Mouse (Mus musculus): ENCODE results near the gene Il1r1. TPM values are rescaled to one million over a fixed set of nuclear protein-coding genes. Genes with fewer than 3 reads are reported as not detected.

Gene Il1r1
- polyA plus RNA-seq, 1 experiment: 0.38 TPM

DNA sequence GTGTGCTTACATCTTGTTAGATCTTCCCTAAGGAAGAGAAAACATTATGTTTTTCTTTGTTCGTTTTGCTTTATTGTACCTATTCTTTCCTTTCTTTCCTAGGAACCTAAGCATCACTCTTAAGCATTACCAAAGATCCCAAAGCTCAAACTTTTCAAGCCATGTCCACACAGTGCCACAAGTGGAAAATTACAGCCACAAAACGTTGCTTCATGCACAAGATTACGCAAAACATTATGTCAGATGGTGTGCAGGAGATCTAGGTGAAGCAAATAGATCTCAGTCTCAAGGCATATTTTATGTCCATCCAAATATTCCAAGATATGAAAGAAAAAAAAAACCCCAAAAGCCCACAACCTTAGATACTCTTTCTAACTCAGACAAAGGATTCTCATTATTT, 4.2 kb downstream of the Il1r1 start:
- Histone ChIP-seq H3K4me1 (ENCODE audit: control insufficient read depth, insufficient read depth, low read length) (peaks cover 25% of the 10 kb centered on the region), H3K27ac (ENCODE audit: insufficient read depth, low read depth, low read length) (no peak overlapping the region), H3K4me3 (ENCODE audit: insufficient read depth, low read length) (no peak overlapping the region)
- TF ChIP-seq CTCF (IDR thresholded peaks at IDR 0.05; ENCODE audit: low read depth, low read length): no peak
- no peak for TF ChIP-seq POLR2A (IDR thresholded peaks at IDR 0.05; ENCODE audit: borderline replicate concordance, low read depth, low read length)

DNA sequence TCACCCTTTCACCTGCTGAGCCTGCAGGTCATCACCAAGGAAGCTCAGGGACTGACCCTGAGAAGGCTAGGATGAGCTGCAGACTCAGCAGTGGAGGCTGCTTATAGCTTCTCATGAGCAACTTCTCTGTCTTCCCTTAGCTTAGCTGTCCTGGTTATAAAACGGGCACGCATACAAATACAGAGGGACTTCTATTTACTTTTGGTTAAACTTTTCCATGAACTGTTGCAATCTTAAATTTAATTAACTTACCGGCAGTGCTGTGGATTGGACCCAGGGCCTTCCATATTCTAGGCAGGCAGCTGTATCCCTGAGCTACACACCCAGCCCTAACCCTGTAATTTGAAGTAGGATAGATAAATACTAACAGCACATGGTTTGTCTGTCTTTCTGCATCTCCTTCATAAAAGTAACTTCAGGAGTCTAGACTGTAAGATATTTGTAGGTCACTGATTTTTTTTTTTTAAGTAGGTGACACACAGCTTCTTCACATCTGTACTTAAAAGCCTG, 4.9 kb downstream of the Il1r1 start:
- H3K4me1 ChIP-seq (ENCODE audit: control insufficient read depth, insufficient read depth, low read length): peaks cover 21% of the 10 kb centered on the region
- H3K4me3 ChIP-seq (ENCODE audit: insufficient read depth, low read length): no peak overlapping the region
- no peak for TF ChIP-seq CTCF (IDR thresholded peaks at IDR 0.05; ENCODE audit: low read depth, low read length)
- TF ChIP-seq POLR2A (IDR thresholded peaks at IDR 0.05; ENCODE audit: borderline replicate concordance, low read depth, low read length): no peak
- no peak overlapping the region for H3K27ac ChIP-seq (ENCODE audit: insufficient read depth, low read depth, low read length)

DNA sequence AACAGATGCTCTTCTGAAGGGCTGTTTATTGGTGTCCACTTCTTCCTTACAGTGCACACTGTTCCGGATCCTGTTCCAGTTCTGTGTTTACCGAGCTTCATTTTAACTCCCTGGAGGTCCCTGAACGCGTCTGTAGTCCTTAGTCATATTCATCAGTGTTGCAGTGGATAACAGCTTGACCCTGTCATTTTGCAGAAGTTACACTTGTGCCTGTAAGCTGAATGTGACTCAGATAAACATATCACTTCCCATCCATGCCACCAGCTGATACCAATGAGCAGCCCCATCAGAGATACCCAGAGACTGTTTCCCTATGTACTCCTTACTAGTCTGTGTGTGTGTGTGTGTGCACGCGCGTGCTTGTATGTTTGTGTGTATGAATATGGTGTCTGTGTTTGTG, 5.5 kb downstream of the Il1r1 start:
- Histone ChIP-seq H3K4me3 (ENCODE audit: insufficient read depth, low read length) (no peak overlapping the region), H3K4me1 (ENCODE audit: control insufficient read depth, insufficient read depth, low read length) (peaks cover 19% of the 10 kb centered on the region), H3K27ac (ENCODE audit: insufficient read depth, low read depth, low read length) (no peak overlapping the region)
- TF ChIP-seq POLR2A (IDR thresholded peaks at IDR 0.05; ENCODE audit: borderline replicate concordance, low read depth, low read length): no peak
- no peak for TF ChIP-seq CTCF (IDR thresholded peaks at IDR 0.05; ENCODE audit: low read depth, low read length)

DNA sequence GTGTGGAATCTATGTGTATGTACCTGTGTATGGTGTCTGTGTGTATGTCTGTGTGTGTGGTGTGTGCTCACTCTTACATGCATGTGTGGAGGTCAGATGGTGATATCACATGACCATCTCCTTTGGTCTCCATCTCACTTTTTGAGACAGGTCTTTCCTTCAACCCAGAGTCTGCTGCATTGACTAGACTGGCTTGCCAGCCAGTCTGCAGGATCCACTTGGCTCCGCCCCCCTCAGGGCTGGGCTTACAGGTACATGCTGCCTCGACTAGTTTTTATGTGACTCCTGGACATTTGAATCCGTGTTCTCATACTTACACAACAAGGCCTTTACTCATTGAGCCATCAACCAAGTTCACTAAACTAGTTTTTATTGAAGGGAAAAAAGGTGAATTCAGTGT, 6.2 kb downstream of the Il1r1 start:
- no peak overlapping the region for H3K27ac ChIP-seq (ENCODE audit: insufficient read depth, low read depth, low read length)
- peaks cover 19% of the 10 kb centered on the region for H3K4me1 ChIP-seq (ENCODE audit: control insufficient read depth, insufficient read depth, low read length)
- no peak for TF ChIP-seq POLR2A (IDR thresholded peaks at IDR 0.05; ENCODE audit: borderline replicate concordance, low read depth, low read length)
- no peak for TF ChIP-seq CTCF (IDR thresholded peaks at IDR 0.05; ENCODE audit: low read depth, low read length)
- no peak overlapping the region for H3K4me3 ChIP-seq (ENCODE audit: insufficient read depth, low read length)

DNA sequence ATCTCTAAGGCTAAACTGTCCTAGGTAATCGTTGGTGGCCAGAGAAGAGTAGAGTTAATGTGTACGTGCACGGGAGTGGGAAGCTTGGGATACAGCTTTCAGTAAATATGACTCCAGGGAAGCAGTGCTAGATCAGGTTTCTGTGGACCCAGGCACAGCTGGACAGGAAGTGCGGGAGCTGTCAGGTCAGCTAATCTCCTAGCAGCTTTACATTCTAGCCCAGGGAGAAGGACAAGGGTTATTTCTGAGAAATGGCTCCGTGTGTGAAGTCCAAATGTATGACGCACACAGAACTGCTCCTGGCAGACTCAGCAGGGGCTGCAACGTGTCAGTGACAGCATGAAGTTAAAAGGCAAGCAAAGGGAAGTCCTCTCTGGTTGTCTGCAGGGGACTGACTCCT, 8.3 kb downstream of the Il1r1 start:
- no peak overlapping the region for H3K27ac ChIP-seq (ENCODE audit: insufficient read depth, low read depth, low read length)
- TF ChIP-seq POLR2A (IDR thresholded peaks at IDR 0.05; ENCODE audit: borderline replicate concordance, low read depth, low read length) (no peak), CTCF (IDR thresholded peaks at IDR 0.05; ENCODE audit: low read depth, low read length) (no peak)
- no peak overlapping the region for H3K4me3 ChIP-seq (ENCODE audit: insufficient read depth, low read length)
- H3K4me1 ChIP-seq (ENCODE audit: control insufficient read depth, insufficient read depth, low read length): peaks cover 21% of the 10 kb centered on the region

DNA sequence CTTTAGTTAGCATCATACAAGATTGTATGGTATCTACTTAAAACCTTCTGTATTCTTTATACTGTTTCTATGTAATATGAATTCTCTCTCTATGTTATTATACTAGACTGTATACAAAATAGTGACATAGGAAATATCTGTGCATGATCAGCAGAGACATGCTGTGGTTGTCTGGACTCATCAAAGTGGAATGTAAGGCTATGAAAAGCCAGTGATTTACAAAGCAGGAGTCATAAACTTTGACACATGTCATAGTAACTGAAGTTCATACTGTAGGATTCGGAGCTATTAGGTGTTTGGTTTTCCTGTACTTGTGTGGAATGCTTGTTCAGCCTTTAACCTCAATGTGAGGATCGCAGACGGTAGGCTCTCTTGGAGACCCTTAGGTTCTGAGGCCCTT, 8.7 kb downstream of the Il1r1 start:
- Histone ChIP-seq H3K4me3 (ENCODE audit: insufficient read depth, low read length) (no peak overlapping the region), H3K4me1 (ENCODE audit: control insufficient read depth, insufficient read depth, low read length) (peaks cover 18% of the 10 kb centered on the region), H3K27ac (ENCODE audit: insufficient read depth, low read depth, low read length) (no peak overlapping the region)
- TF ChIP-seq POLR2A (IDR thresholded peaks at IDR 0.05; ENCODE audit: borderline replicate concordance, low read depth, low read length) (no peak), CTCF (IDR thresholded peaks at IDR 0.05; ENCODE audit: low read depth, low read length) (no peak)

DNA sequence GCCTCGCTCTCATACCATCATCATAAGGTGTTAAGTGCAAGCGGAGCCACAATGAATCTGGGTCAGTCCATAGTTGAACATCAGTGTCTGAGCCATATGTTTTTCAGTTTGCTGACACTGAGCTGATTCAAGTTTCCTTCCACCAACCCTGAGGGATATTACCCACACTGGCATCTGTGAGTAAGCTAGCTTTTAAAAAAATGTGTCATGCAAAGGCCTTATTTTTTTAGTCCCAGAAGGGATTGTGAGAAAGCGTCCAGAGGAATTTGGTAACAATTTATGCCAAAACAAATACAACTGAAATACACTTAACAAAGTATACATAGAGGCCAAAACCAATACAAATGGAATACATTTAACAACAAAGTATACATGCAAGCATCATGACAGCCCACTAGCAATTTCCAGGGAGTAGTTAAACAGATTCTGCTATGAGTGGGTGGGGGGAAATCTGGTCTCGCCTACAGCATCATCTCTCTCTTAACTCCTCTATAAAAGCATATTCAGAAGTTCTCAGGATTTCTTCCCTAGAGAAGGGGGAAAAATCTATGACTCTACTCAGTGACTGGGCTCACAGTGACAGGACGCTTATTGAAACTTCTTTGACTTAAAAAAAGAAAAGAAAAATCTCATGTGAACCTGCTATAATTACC, 10.8 kb downstream of the Il1r1 start:
- no peak for TF ChIP-seq CTCF (IDR thresholded peaks at IDR 0.05; ENCODE audit: low read depth, low read length)
- no peak for TF ChIP-seq POLR2A (IDR thresholded peaks at IDR 0.05; ENCODE audit: borderline replicate concordance, low read depth, low read length)
- no peak overlapping the region for H3K27ac ChIP-seq (ENCODE audit: insufficient read depth, low read depth, low read length)
- peaks cover 12% of the 10 kb centered on the region for H3K4me1 ChIP-seq (ENCODE audit: control insufficient read depth, insufficient read depth, low read length)
- H3K4me3 ChIP-seq (ENCODE audit: insufficient read depth, low read length): no peak overlapping the region

DNA sequence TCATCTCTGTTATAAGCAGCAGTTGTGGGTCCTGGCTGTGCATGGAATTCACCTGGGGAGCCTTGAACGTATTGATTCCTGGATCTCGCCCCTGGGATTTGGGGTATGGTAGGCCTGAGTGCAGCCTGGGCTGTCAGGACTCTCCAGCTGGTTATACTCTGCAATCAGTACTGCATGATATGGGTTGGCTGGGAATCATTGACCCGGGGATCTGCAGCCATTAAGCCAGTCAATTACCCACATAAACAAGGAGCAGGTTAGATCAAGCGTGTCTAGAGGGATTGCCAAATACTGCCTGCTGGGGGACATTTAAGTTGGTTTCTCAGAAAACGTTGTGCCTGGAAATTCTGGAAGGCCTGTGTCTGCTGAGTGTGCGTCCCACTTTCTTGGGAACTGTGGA, 11.8 kb downstream of the Il1r1 start:
- H3K4me3 ChIP-seq (ENCODE audit: insufficient read depth, low read length): no peak overlapping the region
- no peak for TF ChIP-seq CTCF (IDR thresholded peaks at IDR 0.05; ENCODE audit: low read depth, low read length)
- TF ChIP-seq POLR2A (IDR thresholded peaks at IDR 0.05; ENCODE audit: borderline replicate concordance, low read depth, low read length): no peak
- H3K4me1 ChIP-seq (ENCODE audit: control insufficient read depth, insufficient read depth, low read length): peaks cover 19% of the 10 kb centered on the region
- no peak overlapping the region for H3K27ac ChIP-seq (ENCODE audit: insufficient read depth, low read depth, low read length)

DNA sequence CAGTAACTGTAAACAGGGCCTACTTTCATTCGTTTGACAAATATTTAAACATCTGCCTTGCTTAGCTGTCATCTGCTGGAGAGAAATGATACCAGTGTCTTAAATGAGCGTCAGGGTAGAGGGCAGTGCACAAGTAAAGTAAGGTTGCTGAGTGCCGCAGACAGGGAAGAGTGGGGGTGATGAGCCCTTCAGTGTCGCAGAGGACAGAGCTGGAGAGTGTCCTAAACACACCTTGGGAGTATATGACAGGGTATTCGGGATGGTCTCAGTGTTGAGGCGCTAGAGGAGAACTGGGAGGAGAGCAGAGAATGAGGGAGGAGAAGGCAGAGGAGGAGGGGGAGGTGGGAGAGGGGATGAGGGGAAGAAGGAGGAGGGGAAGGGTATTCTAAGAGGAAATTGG, 12.2 kb downstream of the Il1r1 start:
- Histone ChIP-seq H3K4me1 (ENCODE audit: control insufficient read depth, insufficient read depth, low read length) (peaks cover 19% of the 10 kb centered on the region), H3K4me3 (ENCODE audit: insufficient read depth, low read length) (no peak overlapping the region), H3K27ac (ENCODE audit: insufficient read depth, low read depth, low read length) (no peak overlapping the region)
- TF ChIP-seq POLR2A (IDR thresholded peaks at IDR 0.05; ENCODE audit: borderline replicate concordance, low read depth, low read length): no peak
- no peak for TF ChIP-seq CTCF (IDR thresholded peaks at IDR 0.05; ENCODE audit: low read depth, low read length)

DNA sequence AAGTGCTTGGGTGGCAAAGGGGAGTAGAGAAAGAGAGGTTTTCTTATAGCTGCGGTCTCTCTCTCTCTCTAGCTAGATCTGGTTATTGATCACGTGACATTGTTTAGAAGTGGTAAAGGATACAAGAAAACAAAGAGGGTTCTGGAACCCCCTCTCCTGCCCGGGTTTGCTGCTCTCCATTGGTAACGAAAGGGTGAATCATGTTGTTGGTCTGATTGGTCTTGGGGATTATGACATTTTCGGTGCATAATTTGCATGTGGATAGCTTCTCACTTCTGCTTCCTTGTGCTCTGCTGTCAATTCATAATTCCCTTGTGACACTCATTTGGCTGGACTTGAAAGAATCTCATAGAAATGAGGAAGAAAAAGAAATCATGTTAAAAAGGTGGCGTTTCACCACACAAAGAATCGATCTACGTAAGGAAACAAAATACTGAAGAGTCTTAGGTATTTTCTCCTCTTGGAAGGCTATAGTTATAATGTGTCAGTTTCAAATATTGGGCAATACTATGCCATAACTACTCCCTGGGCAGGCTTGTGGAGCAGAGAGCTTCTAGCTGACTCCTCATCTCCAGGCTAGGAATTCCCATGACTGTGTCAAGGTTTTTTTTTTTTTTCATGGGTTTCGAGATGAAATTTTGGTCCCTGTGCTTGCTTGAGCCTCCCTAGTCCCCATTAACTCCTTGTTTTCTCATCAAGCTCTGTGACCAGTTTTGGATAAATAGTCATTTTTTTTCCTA, 15.6 kb downstream of the Il1r1 start:
- TF ChIP-seq CTCF (IDR thresholded peaks at IDR 0.05; ENCODE audit: low read depth, low read length) (no peak), POLR2A (IDR thresholded peaks at IDR 0.05; ENCODE audit: borderline replicate concordance, low read depth, low read length) (no peak)
- H3K27ac ChIP-seq (ENCODE audit: insufficient read depth, low read depth, low read length): no peak overlapping the region; the same call in 1 of the 2 replicates
- no peak overlapping the region; the same call in 1 of the 2 replicates for H3K4me3 ChIP-seq (ENCODE audit: insufficient read depth, low read length)
- H3K4me1 ChIP-seq (ENCODE audit: control insufficient read depth, insufficient read depth, low read length): peaks cover 19% of the 10 kb centered on the region

Measured in bone marrow macrophage, adult 2 months (primary cell).